Mouse (Mus musculus): ENCODE measurements around the gene Cds2. TPM values are rescaled to one million over a fixed set of nuclear protein-coding genes. Genes with fewer than 3 reads are reported as not detected.
"Not testable (repeated sequence)": the region's sequence is repeated elsewhere in the genome, so short reads cannot be mapped to it uniquely, and the experiment has no call there.

Cds2 gene
- polyA plus RNA-seq, 1 experiment from 2014 or later = 17.1 TPM

DNA sequence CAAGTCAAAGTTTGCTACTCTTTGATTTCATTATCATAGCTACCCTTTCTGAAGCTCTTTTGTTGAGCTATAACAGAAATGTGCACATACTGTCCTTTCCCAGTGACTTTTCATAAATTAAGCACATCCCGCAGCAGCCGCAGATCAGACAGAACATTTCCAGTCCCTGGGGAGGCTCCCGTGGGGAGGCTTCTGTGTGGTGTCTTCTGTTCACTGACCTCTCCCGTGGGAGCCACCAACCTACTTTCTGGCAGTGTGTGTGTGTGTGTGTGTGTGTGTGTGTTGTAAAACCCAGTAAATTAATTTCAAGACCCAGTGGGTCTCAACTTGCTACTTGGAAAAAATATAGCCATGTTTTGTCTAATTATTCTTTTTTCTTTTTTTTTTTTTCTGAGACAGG lies 17.0 kb downstream of the Cds2 start:
- H3K36me3 ChIP-seq (ENCODE audit: insufficient read depth) = no peaks in the 10 kb centered on the region
- no peak for ATAC-seq (ENCODE audit: insufficient read depth)
- no peak overlapping the region for H3K9ac ChIP-seq
- no peak overlapping the region for H3K4me3 ChIP-seq (ENCODE audit: low read depth, low read length)
- H3K27ac ChIP-seq (ENCODE audit: low read depth) = no peak overlapping the region
- no peaks in the 10 kb centered on the region for H3K27me3 ChIP-seq (ENCODE audit: insufficient read depth, low read length)
- H3K4me1 ChIP-seq (ENCODE audit: insufficient read depth) = peaks cover 8% of the 10 kb centered on the region; the same call in 1 of the 2 replicates
- H3K9me3 ChIP-seq (ENCODE audit: low read depth, low read length) = no peaks in the 10 kb centered on the region
- no peak overlapping the region for H3K4me2 ChIP-seq
- 64% methylated on average over 4 of the region's 4 CpGs for WGBS
- TF ChIP-seq CTCF (IDR thresholded peaks at IDR 0.05; ENCODE audit: low read depth) = no peak
- no peak for DNase-seq

DNA sequence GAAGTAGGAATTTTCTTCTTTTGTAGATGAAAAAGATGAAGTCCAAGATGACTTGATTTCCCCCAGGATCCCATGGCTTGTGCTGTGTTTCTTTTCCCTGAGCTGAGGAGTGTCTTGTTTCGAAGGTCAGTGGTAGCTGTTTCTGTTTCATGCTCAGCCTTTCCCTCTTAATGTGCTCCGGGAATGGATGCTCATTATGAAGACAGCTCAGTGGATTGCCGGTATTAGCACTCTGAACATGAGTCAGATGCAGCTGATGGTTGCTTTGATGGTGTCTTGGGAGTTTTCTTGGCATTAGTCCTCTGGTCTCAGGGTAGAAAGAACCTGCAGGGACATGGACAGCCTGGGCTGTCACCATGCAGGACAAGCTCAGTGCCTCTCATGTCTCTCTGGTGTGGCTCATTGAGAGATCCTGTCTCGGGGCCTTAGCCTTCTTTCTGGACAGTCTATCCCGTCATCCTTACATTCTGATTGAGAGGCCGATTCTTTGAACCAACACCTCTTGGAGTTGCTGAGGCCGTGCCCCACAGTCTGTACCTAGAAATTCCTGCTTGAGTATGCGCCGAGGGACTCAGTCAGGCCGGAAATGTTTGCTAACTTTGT lies 17.7 kb downstream of the Cds2 start:
- Histone ChIP-seq H3K4me2 (no peak overlapping the region), H3K9me3 (ENCODE audit: low read depth, low read length) (no peaks in the 10 kb centered on the region), H3K27me3 (ENCODE audit: insufficient read depth, low read length) (no peaks in the 10 kb centered on the region), H3K4me1 (ENCODE audit: insufficient read depth) (peaks cover 8% of the 10 kb centered on the region; the same call in 1 of the 2 replicates), H3K27ac (ENCODE audit: low read depth) (no peak overlapping the region), H3K9ac (no peak overlapping the region), H3K4me3 (ENCODE audit: low read depth, low read length) (no peak overlapping the region), H3K36me3 (ENCODE audit: insufficient read depth) (no peaks in the 10 kb centered on the region)
- ATAC-seq (ENCODE audit: insufficient read depth) (no peak), DNase-seq (no peak)
- 81% methylated on average over 10 of the region's 10 CpGs for WGBS
- TF ChIP-seq CTCF (IDR thresholded peaks at IDR 0.05; ENCODE audit: low read depth) = no peak

DNA sequence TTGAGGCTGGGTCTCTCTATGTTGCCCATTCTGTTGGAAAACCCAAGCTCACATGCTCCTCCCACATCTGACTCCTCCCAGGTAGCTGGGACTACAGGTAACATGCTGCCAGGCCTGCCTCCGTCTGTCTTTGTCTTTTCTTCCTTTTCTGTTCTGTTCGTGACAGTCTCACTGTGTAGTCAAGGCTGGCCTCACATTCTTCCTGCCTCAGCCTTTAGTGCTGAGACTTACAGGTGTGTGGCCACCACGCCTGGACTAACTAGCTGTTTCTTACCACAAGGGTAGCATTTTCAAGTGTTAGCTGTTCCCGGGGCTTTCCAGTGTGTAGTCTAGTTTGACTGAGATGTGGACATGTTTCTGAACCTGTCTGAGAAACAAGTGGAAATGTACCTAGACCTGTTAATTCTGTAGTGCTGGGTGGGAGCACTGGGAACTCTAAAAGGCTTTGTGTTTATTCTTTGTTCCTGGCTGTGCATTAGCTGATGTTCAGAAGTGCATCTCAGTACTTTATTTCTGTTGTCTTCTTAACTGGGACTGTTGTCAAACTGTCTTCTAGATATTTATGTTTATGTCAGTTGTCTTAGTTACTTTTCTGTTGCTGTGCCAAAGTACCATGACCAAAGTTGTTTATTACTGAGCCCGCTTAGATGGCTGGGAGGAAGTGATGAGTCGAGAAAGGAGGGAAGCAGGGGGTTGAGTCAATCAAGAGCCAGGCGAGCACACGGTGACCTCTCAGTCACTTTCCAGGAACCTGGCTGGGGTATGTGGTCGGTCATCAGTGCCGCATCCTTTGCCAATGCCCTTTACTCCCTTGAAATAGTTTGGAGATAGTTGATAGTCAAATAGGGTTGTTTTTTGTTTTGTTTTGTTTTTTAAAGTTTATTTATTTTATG lies 18.9 kb downstream of the Cds2 start:
- H3K27ac ChIP-seq (ENCODE audit: low read depth) = no peak overlapping the region
- no peaks in the 10 kb centered on the region for H3K9me3 ChIP-seq (ENCODE audit: low read depth, low read length)
- no peak overlapping the region for H3K4me3 ChIP-seq (ENCODE audit: low read depth, low read length)
- no peak overlapping the region for H3K9ac ChIP-seq
- peak; percentile 55 for DNase-seq
- TF ChIP-seq CTCF (IDR thresholded peaks at IDR 0.05; ENCODE audit: low read depth) = no peak
- H3K4me2 ChIP-seq = no peak overlapping the region
- no peaks in the 10 kb centered on the region for H3K36me3 ChIP-seq (ENCODE audit: insufficient read depth)
- WGBS = 57% methylated on average over 10 of the region's 10 CpGs
- H3K4me1 ChIP-seq (ENCODE audit: insufficient read depth) = peaks cover 8% of the 10 kb centered on the region; the same call in 1 of the 2 replicates
- H3K27me3 ChIP-seq (ENCODE audit: insufficient read depth, low read length) = no peaks in the 10 kb centered on the region
- ATAC-seq (ENCODE audit: insufficient read depth) = no peak

DNA sequence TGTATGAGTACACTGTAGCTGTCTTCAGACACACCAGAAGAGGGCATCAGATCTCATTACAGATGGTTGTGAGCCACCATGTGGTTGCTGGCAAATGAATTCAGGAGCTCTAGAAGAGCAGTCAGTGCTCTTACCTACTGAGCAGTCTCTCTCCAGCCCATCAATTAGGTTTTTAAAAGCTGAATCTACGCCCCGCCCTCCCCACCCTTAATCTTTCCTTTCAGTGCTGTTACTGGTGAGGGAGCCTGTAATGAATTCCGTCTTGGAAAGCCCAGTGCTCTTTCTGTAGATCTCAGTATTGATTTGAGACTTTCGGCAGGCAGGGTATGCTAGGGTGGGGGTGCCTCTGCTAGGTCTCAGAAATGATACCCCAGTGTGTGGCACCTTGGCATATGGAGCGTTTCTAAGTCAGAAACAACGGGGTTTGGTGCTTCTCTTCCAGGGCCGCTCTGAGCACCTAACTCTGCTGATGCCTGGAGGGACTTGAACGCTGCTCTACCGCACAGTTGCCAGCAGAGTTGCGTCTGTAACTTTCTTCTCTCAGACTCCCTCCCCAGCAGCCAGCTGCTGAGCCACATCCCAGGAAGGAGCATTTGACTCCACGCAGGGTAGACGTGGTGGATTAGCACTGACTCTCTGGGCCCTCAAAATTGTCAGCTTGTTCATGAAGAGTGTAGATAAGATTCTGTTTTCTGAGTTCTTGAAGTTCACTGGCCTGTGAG lies 19.7 kb downstream of the Cds2 start:
- Histone ChIP-seq H3K4me1 (ENCODE audit: insufficient read depth) (peaks cover 8% of the 10 kb centered on the region; the same call in 1 of the 2 replicates), H3K9ac (no peak overlapping the region), H3K4me2 (no peak overlapping the region; the same call in 1 of the 2 replicates), H3K27me3 (ENCODE audit: insufficient read depth, low read length) (no peaks in the 10 kb centered on the region), H3K4me3 (ENCODE audit: low read depth, low read length) (no peak overlapping the region), H3K27ac (ENCODE audit: low read depth) (peak overlapping the region; percentile 78), H3K36me3 (ENCODE audit: insufficient read depth) (no peaks in the 10 kb centered on the region), H3K9me3 (ENCODE audit: low read depth, low read length) (no peaks in the 10 kb centered on the region)
- DNase-seq (no peak), ATAC-seq (ENCODE audit: insufficient read depth) (no peak)
- TF ChIP-seq CTCF (IDR thresholded peaks at IDR 0.05; ENCODE audit: low read depth) = no peak
- 34% methylated on average over 12 of the region's 12 CpGs for WGBS

GRCm38 (mm10) chr2:132283236-132284070 lies 20.5 kb downstream of the Cds2 start:
- H3K4me3 ChIP-seq (ENCODE audit: low read depth, low read length) = no peak overlapping the region
- peaks cover 8% of the 10 kb centered on the region; the same call in 1 of the 2 replicates for H3K4me1 ChIP-seq (ENCODE audit: insufficient read depth)
- no peaks in the 10 kb centered on the region for H3K27me3 ChIP-seq (ENCODE audit: insufficient read depth, low read length)
- WGBS = 39% methylated on average over 15 of the region's 15 CpGs
- H3K27ac ChIP-seq (ENCODE audit: low read depth) = peak overlapping the region; percentile 78
- no peak for TF ChIP-seq CTCF (IDR thresholded peaks at IDR 0.05; ENCODE audit: low read depth)
- no peak overlapping the region for H3K9ac ChIP-seq
- H3K9me3 ChIP-seq (ENCODE audit: low read depth, low read length) = no peaks in the 10 kb centered on the region
- DNase-seq = peak; percentile 34
- no peaks in the 10 kb centered on the region for H3K36me3 ChIP-seq (ENCODE audit: insufficient read depth)
- no peak overlapping the region; the same call in 1 of the 2 replicates for H3K4me2 ChIP-seq
- peak; percentile 45 for ATAC-seq (ENCODE audit: insufficient read depth)

DNA sequence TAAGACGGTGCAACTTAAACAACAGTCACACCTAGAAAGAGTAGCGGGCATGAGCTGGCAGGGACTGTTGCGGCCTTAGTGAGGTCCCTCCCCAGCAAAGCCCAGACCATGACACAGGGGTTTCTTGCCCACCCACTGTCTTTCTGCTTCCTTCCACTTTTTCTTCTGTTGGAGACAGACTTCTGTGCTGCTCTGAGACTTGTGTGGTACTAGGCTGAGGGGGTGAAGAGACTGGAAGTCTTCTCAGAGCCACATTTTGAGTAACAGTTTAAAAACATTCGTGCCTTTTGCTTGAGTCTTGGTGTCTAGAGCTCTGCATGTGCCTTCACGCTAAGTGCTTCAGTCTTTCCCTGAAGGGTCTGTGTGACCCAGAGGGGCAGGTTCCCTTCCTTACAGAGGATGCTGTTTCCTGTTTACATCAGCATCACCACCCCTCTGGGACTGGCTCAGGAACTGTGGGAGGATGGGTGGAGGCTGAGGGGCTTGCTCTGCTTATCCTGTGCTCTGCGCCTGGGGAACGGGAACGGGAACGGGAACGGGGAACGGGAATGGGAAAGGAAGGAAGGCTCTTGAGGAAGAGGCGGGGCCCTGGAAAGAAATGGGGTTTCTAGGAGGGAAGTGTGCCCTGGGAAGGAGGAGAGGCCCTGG lies 21.7 kb downstream of the Cds2 start:
- Histone ChIP-seq H3K4me1 (ENCODE audit: insufficient read depth) (peaks cover 8% of the 10 kb centered on the region; the same call in 1 of the 2 replicates), H3K4me2 (peak overlapping the region; percentile 27; the same call in 1 of the 2 replicates), H3K9me3 (ENCODE audit: low read depth, low read length) (no peaks in the 10 kb centered on the region), H3K4me3 (ENCODE audit: low read depth, low read length) (no peak overlapping the region), H3K36me3 (ENCODE audit: insufficient read depth) (no peaks in the 10 kb centered on the region), H3K27me3 (ENCODE audit: insufficient read depth, low read length) (no peaks in the 10 kb centered on the region), H3K27ac (ENCODE audit: low read depth) (peak overlapping the region; percentile 81), H3K9ac (no peak overlapping the region)
- TF ChIP-seq CTCF (IDR thresholded peaks at IDR 0.05; ENCODE audit: low read depth) = no peak
- WGBS = 41% methylated on average over 12 of the region's 12 CpGs
- DNase-seq = peak; percentile 70
- peak; percentile 80 for ATAC-seq (ENCODE audit: insufficient read depth)

GRCm38 (mm10) chr2:132285722-132286121 lies 22.8 kb downstream of the Cds2 start:
- H3K9ac ChIP-seq; DNase-seq; ATAC-seq (ENCODE audit: insufficient read depth); H3K36me3 ChIP-seq (ENCODE audit: insufficient read depth); H3K9me3 ChIP-seq (ENCODE audit: low read depth, low read length); H3K27me3 ChIP-seq (ENCODE audit: insufficient read depth, low read length); H3K4me1 ChIP-seq (ENCODE audit: insufficient read depth); H3K4me3 ChIP-seq (ENCODE audit: low read depth, low read length); H3K27ac ChIP-seq (ENCODE audit: low read depth); H3K4me2 ChIP-seq: not testable (repeated sequence)
- 93% methylated on average over 5 of the region's 5 CpGs for WGBS

All from lung, embryonic 14.5 days (tissue).